Mouse (Mus musculus) forebrain, embryonic 14.5 days (tissue): ENCODE results near the gene Gm11992. TPM values are rescaled to one million over a fixed set of nuclear protein-coding genes. Genes with fewer than 3 reads are reported as not detected.

Experiments used
- ATAC-seq: fragments of 200-750 bp; cut with Nextera tagmentation; 2 replicates; pipeline ENCODE4 v1.8.0; 2017; ENCODE audit warnings: mild to moderate bottlenecking, moderate library complexity
- DNase-seq: peaks from one replicate; pipeline ENCODE4 v3.0.0-alpha.2; 2015; ENCODE audit warnings: low spot score
- H3K27ac ChIP-seq: fragments of 300-500 bp; sonication (generic); 2 replicates; pipeline ENCODE4 v1.5.1; 2014; ENCODE audit warnings: low read depth, mild to moderate bottlenecking, control low read depth, low read length, moderate library complexity
- H3K27me3 ChIP-seq: fragments of 300-500 bp; sonication (generic); replicated peaks from 2 replicates; pipeline ENCODE4 v1.6.1; 2014; ENCODE audit warnings: low read length, control low read depth, mixed read lengths; ENCODE audit not compliant: control insufficient read depth, insufficient read depth
- H3K36me3 ChIP-seq: fragments of 300-500 bp; sonication (generic); 2 replicates; pipeline ENCODE4 v1.6.1; 2014; ENCODE audit warnings: low read length, control low read depth; ENCODE audit not compliant: control insufficient read depth, insufficient read depth
- H3K4me1 ChIP-seq: fragments of 300-500 bp; sonication (generic); 2 replicates; pipeline ENCODE4 v1.6.1; 2014; ENCODE audit warnings: antibody characterized with exemption, low read length, control low read depth; ENCODE audit not compliant: control insufficient read depth, insufficient read depth
- H3K4me2 ChIP-seq: fragments of 300-500 bp; sonication (generic); 2 replicates; pipeline ENCODE4 v1.6.1; 2014; ENCODE audit warnings: mild to moderate bottlenecking, control low read depth, low read length
- H3K4me3 ChIP-seq: fragments of 300-500 bp; sonication (generic); 2 replicates; pipeline ENCODE4 v1.5.1; 2014; ENCODE audit warnings: low read depth, low read length, control low read depth
- H3K9ac ChIP-seq: fragments of 300-500 bp; sonication (generic); 2 replicates; pipeline ENCODE4 v1.6.1; 2014; ENCODE audit warnings: mild to moderate bottlenecking, low read length, control low read depth, moderate library complexity
- H3K9me3 ChIP-seq: fragments of 300-500 bp; sonication (generic); replicated peaks from 2 replicates; pipeline ENCODE4 v1.6.1; 2016; ENCODE audit warnings: low read length, control low read depth, mixed read lengths; ENCODE audit not compliant: control insufficient read depth
- WGBS: fragments of 180-500 bp; shearing (Covaris S2); extraction: QIAGEN DNeasy Blood & Tissue Kit; methylation state at CpG from one replicate; pipeline ENCODE4 v1.1.7; 2014; 5-methylcytosine and 5-hydroxymethylcytosine counted together
- polyA plus RNA-seq: library from polyadenylated mRNA; unstranded; fragments of >200 nt; fragmentation: Nextera tagmentation; extraction: Ambion mirVana; gene quantifications from 2 replicates; pipeline ENCODE4 v1.2.1, GENCODE M21; 2014

Gm11992 gene
- polyA plus RNA-seq: 1.0 and 1.2 TPM in 2 replicates

GRCm38 (mm10) chr11:9048011-9048702 is at the start of gene Gm11992:
Gene Gm11992, plus strand, starts transcription at chr11:9048594.
- peak; percentile 94 for DNase-seq
- Histone ChIP-seq H3K27ac (no peak within 1 kb of the TSS), H3K36me3 (no peaks in the 10 kb centered on the region), H3K9me3 (no peaks in the 10 kb centered on the region), H3K4me1 (no peaks in the 10 kb centered on the region; the same call in 1 of the 2 replicates), H3K9ac (peak within 1 kb of the TSS; percentile 23; the same call in 1 of the 2 replicates), H3K27me3 (peaks cover 6% of the 10 kb centered on the region; the same call in 1 of the 2 replicates), H3K4me3 (peak within 1 kb of the TSS; percentile 36), H3K4me2 (peak within 1 kb of the TSS; percentile 77)
- 3% methylated on average over 21 of the region's 21 CpGs for WGBS
- peak; percentile 100 for ATAC-seq

- no peaks in the 10 kb centered on the region for H3K27me3 ChIP-seq
- no peak overlapping the region for H3K9ac ChIP-seq
- peaks cover 4% of the 10 kb centered on the region; the same call in 1 of the 2 replicates for H3K4me1 ChIP-seq
- WGBS: 93% methylated on average over 5 of the region's 5 CpGs
- H3K9me3 ChIP-seq: no peaks in the 10 kb centered on the region
- no peak overlapping the region for H3K27ac ChIP-seq
- DNase-seq (no peak), ATAC-seq (no peak)
- H3K36me3 ChIP-seq: peaks cover 33% of the 10 kb centered on the region
- H3K4me2 ChIP-seq: no peak overlapping the region
- no peak overlapping the region for H3K4me3 ChIP-seq
Observed at GRCm38 (mm10) chr11:9008761-9009160, 39.6 kb upstream of the Gm11992 start.

GRCm38 (mm10) chr11:9010416-9010815 is 38.0 kb upstream of the Gm11992 start:
- Histone ChIP-seq H3K27me3 (no peaks in the 10 kb centered on the region), H3K9ac (peak overlapping the region; percentile 77), H3K9me3 (no peaks in the 10 kb centered on the region), H3K36me3 (peaks cover 17% of the 10 kb centered on the region), H3K4me1 (peaks cover 4% of the 10 kb centered on the region; the same call in 1 of the 2 replicates), H3K4me3 (peak overlapping the region; percentile 63), H3K27ac (peak overlapping the region; percentile 82), H3K4me2 (peak overlapping the region; percentile 65)
- ATAC-seq (peak; percentile 66), DNase-seq (no peak)
- WGBS: under 1% methylated on average over 7 of the region's 7 CpGs

GRCm38 (mm10) chr11:9010853-9011339 is 37.5 kb upstream of the Gm11992 start, which contains the start of gene Hus1:
Gene Hus1, minus strand, starts transcription at chr11:9011191.
- H3K9me3 ChIP-seq: no peaks in the 10 kb centered on the region
- WGBS: under 1% methylated on average over 43 of the region's 43 CpGs
- H3K4me2 ChIP-seq: peak within 1 kb of the TSS; percentile 65
- peak within 1 kb of the TSS; percentile 82 for H3K27ac ChIP-seq
- H3K36me3 ChIP-seq: peaks cover 12% of the 10 kb centered on the region
- DNase-seq (peak; percentile 84), ATAC-seq (peak; percentile 95)
- peaks cover 4% of the 10 kb centered on the region; the same call in 1 of the 2 replicates for H3K4me1 ChIP-seq
- peak within 1 kb of the TSS; percentile 77 for H3K9ac ChIP-seq
- H3K27me3 ChIP-seq: no peaks in the 10 kb centered on the region
- H3K4me3 ChIP-seq: peak within 1 kb of the TSS; percentile 63

GRCm38 (mm10) chr11:9011348-9011747 is 37.0 kb upstream of the Gm11992 start:
- 2% methylated on average over 3 of the region's 3 CpGs for WGBS
- DNase-seq: peak; percentile 52
- peak overlapping the region; percentile 65 for H3K4me2 ChIP-seq

GRCm38 (mm10) chr11:9014740-9015139 is 33.7 kb upstream of the Gm11992 start:
- Histone ChIP-seq H3K4me3 (no peak overlapping the region), H3K27me3 (no peaks in the 10 kb centered on the region), H3K4me1 (peaks cover 2% of the 10 kb centered on the region; the same call in 1 of the 2 replicates), H3K27ac (no peak overlapping the region), H3K9ac (no peak overlapping the region), H3K4me2 (no peak overlapping the region), H3K36me3 (no peaks in the 10 kb centered on the region), H3K9me3 (no peaks in the 10 kb centered on the region)
- DNase-seq (no peak), ATAC-seq (no peak)
- WGBS: 82% methylated on average over 3 of the region's 3 CpGs

More at GRCm38 (mm10) chr11:9011348-9011747, 37.0 kb upstream of the Gm11992 start:
- Histone ChIP-seq H3K36me3 (peaks cover 9% of the 10 kb centered on the region), H3K4me3 (peak overlapping the region; percentile 63), H3K4me1 (peaks cover 4% of the 10 kb centered on the region; the same call in 1 of the 2 replicates), H3K9ac (peak overlapping the region; percentile 77), H3K9me3 (no peaks in the 10 kb centered on the region), H3K27me3 (no peaks in the 10 kb centered on the region), H3K27ac (peak overlapping the region; percentile 82; the same call in 1 of the 2 replicates)
- ATAC-seq: peak; percentile 30

GRCm38 (mm10) chr11:9018491-9019267 is 29.7 kb upstream of the Gm11992 start:
- H3K9me3 ChIP-seq: no peaks in the 10 kb centered on the region
- no peak overlapping the region for H3K4me3 ChIP-seq
- ATAC-seq (no peak), DNase-seq (no peak)
- no peak overlapping the region for H3K9ac ChIP-seq
- no peaks in the 10 kb centered on the region for H3K4me1 ChIP-seq
- H3K4me2 ChIP-seq: no peak overlapping the region
- WGBS: 74% methylated on average over 6 of the region's 6 CpGs
- no peaks in the 10 kb centered on the region for H3K36me3 ChIP-seq
- H3K27ac ChIP-seq: no peak overlapping the region
- H3K27me3 ChIP-seq: no peaks in the 10 kb centered on the region

- Histone ChIP-seq H3K27ac (no peak overlapping the region), H3K9ac (no peak overlapping the region), H3K36me3 (no peaks in the 10 kb centered on the region), H3K4me2 (no peak overlapping the region), H3K27me3 (no peaks in the 10 kb centered on the region), H3K9me3 (no peaks in the 10 kb centered on the region), H3K4me1 (no peaks in the 10 kb centered on the region), H3K4me3 (no peak overlapping the region)
- 92% methylated on average over 5 of the region's 5 CpGs for WGBS
- ATAC-seq: no peak
- no peak for DNase-seq
Observed at GRCm38 (mm10) chr11:9020207-9020606, 28.2 kb upstream of the Gm11992 start.
